Mouse (Mus musculus) liver, embryonic 13.5 days (tissue): ENCODE results near the gene Amacr. TPM values are rescaled to one million over a fixed set of nuclear protein-coding genes. Genes with fewer than 3 reads are reported as not detected.

Experiments used
- ATAC-seq: fragments of 200-750 bp; cut with Nextera tagmentation; 2 replicates; pipeline ENCODE4 v1.8.0; 2017; ENCODE audit warnings: low read depth, mild to moderate bottlenecking, moderate number of reproducible peaks, moderate library complexity
- DNase-seq: peaks from one replicate; pipeline ENCODE4 v3.0.0; 2022
- H3K27ac ChIP-seq: fragments of 300-500 bp; sonication (generic); 2 replicates; pipeline ENCODE4 v1.5.1; 2015; ENCODE audit warnings: moderate library complexity, mild to moderate bottlenecking, inconsistent platforms
- H3K27me3 ChIP-seq: fragments of 300-500 bp; sonication (generic); 2 replicates; pipeline ENCODE4 v1.6.1; 2015; ENCODE audit warnings: mild to moderate bottlenecking, inconsistent platforms
- H3K36me3 ChIP-seq: fragments of 300-500 bp; sonication (generic); 2 replicates; pipeline ENCODE4 v1.6.1; 2015; ENCODE audit warnings: mild to moderate bottlenecking, inconsistent platforms
- H3K4me1 ChIP-seq: fragments of 300-500 bp; sonication (generic); replicated peaks from 2 replicates; pipeline ENCODE4 v1.6.1; 2015; ENCODE audit warnings: inconsistent platforms
- H3K4me2 ChIP-seq: fragments of 300-500 bp; sonication (generic); 2 replicates; pipeline ENCODE4 v1.6.1; 2015; ENCODE audit warnings: inconsistent platforms, mild to moderate bottlenecking, moderate library complexity
- H3K4me3 ChIP-seq: fragments of 300-500 bp; sonication (generic); replicated peaks from 2 replicates; pipeline ENCODE4 v1.5.1; 2015; ENCODE audit warnings: mild to moderate bottlenecking, inconsistent platforms
- H3K9ac ChIP-seq: fragments of 300-500 bp; sonication (generic); 2 replicates; pipeline ENCODE4 v1.6.1; 2015; ENCODE audit warnings: mild to moderate bottlenecking, inconsistent platforms
- H3K9me3 ChIP-seq: fragments of 300-500 bp; sonication (generic); replicated peaks from 2 replicates; pipeline ENCODE4 v1.6.1; 2016; ENCODE audit warnings: inconsistent platforms
- WGBS: fragments of 180-500 bp; shearing (Covaris S2); methylation state at CpG from one replicate; pipeline ENCODE4 v1.1.7; 2015; ENCODE audit not compliant: insufficient replicate concordance; 5-methylcytosine and 5-hydroxymethylcytosine counted together
- polyA plus RNA-seq: library from polyadenylated mRNA; unstranded; fragments of >200 nt; fragmentation: Nextera tagmentation; extraction: Ambion mirVana; gene quantifications from 2 replicates; pipeline ENCODE4 v1.2.1, GENCODE M21; 2015

The Amacr gene
- polyA plus RNA-seq, 1 experiment from 2014 or later, result 14.0 TPM

DNA sequence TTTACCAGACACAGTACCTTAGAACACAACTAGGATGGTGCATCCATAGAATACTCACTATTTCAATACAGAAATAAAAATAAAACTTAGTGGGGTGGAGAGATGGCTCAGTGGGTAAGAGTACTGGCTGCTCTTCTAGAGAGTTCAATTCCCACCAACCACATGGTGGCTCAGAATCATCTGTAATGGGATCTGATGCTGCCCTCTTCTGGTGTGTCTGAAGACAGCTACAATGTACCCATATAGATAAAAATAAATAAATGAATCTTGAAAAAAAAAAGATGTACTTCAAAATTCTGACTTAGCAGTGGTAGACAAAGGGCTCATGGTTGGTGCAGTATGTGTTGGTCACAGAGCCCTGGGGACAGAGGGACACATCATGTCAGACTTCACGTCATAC, 10.0 kb downstream of the Amacr start:
- DNase-seq (no peak), ATAC-seq (no peak)
- H3K9me3 ChIP-seq, result no peaks in the 10 kb centered on the region
- H3K4me2 ChIP-seq, result no peak overlapping the region
- peaks cover 4% of the 10 kb centered on the region for H3K4me1 ChIP-seq
- no peak overlapping the region for H3K9ac ChIP-seq
- no peak overlapping the region for H3K4me3 ChIP-seq
- 79% methylated on average over 1 of the region's 1 CpGs for WGBS
- H3K27me3 ChIP-seq, result no peaks in the 10 kb centered on the region
- H3K27ac ChIP-seq, result no peak overlapping the region
- H3K36me3 ChIP-seq, result peaks cover 5% of the 10 kb centered on the region; the same call in 1 of the 2 replicates

DNA sequence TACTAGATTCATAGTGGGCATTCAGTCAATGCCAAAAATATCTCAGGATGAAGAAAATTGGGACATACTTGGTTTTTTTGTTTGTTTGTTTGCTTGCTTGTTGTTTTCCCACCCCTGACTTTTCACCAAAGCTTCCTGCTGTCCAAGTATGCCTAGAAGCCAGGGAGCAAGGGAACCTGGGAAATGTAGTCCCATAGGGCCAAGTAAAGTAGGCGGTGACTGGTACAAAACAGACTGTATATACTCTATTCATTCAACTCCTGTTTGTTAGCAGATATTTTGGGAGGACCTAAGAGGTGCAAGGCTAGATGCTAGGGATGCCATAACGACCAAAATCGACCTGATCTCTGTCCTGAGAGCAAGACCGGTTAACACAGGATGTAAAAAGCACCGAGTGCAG, 18.3 kb downstream of the Amacr start:
- H3K4me3 ChIP-seq, result no peak overlapping the region
- H3K9ac ChIP-seq, result no peak overlapping the region
- no peaks in the 10 kb centered on the region; the same call in 1 of the 2 replicates for H3K36me3 ChIP-seq
- ATAC-seq (no peak), DNase-seq (no peak)
- H3K9me3 ChIP-seq, result no peaks in the 10 kb centered on the region
- H3K27ac ChIP-seq, result no peak overlapping the region
- H3K27me3 ChIP-seq, result no peaks in the 10 kb centered on the region
- no peaks in the 10 kb centered on the region for H3K4me1 ChIP-seq
- 38% methylated on average over 5 of the region's 5 CpGs for WGBS
- H3K4me2 ChIP-seq, result no peak overlapping the region

DNA sequence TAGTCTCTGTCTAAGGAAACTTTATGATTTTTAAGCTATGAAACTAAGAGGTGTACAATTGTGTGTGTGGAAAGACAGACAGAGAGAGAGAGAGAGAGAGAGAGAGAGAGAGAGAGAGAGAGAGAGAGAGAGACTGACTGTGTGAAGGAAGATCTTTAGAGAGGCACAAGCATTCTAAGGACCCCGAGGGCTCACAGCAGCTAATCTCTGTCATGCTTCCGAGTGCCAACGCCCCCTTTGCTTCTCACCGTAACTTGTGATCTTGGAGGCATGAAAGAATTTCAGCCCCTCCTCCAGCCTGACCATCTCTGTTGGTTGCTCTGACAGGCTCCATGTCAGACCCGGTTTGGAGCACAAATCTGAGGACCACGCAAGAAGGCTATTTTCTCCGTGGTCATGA, 18.9 kb downstream of the Amacr start, which contains the start of gene Slc45a2:
TSS of gene Slc45a2 (plus strand) at position 301 of the 400 bp plus-strand sequence.
- Histone ChIP-seq H3K9ac (no peak within 1 kb of the TSS), H3K4me1 (no peaks in the 10 kb centered on the region), H3K4me2 (no peak within 1 kb of the TSS), H3K9me3 (no peaks in the 10 kb centered on the region), H3K4me3 (no peak within 1 kb of the TSS), H3K27ac (no peak within 1 kb of the TSS), H3K36me3 (no peaks in the 10 kb centered on the region), H3K27me3 (no peaks in the 10 kb centered on the region)
- 60% methylated on average over 7 of the region's 7 CpGs for WGBS
- ATAC-seq (no peak), DNase-seq (no peak)

GRCm38 (mm10) chr15:11003791-11004190, 22.2 kb downstream of the Amacr start:
- H3K9me3 ChIP-seq, result no peaks in the 10 kb centered on the region
- DNase-seq (no peak), ATAC-seq (no peak)
- no peak overlapping the region for H3K9ac ChIP-seq
- H3K27me3 ChIP-seq, result no peaks in the 10 kb centered on the region
- H3K4me1 ChIP-seq, result no peaks in the 10 kb centered on the region
- 76% methylated on average over 4 of the region's 4 CpGs for WGBS
- no peak overlapping the region for H3K4me3 ChIP-seq
- no peak overlapping the region for H3K4me2 ChIP-seq
- H3K27ac ChIP-seq, result no peak overlapping the region
- no peaks in the 10 kb centered on the region for H3K36me3 ChIP-seq

DNA sequence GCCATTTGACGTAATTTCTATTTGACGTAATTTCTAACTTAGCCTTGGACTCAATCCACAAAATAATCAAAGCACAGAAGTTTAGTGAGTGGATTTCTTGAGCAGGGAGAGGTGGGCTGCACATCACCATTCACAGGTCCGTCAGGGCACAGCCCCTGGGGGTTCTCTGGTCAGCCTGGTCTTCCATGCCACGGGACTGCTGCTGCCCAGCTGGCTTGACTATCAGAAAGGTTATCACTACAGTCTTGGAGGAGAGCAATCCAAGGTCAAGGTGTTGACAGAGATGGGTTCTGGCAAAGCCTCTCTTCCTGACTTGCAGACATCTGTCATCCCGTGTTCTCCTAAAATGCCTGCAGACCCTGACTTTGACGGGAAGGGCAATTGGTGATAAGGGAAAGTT, 23.1 kb downstream of the Amacr start:
- no peak overlapping the region for H3K4me3 ChIP-seq
- no peaks in the 10 kb centered on the region for H3K36me3 ChIP-seq

DNA sequence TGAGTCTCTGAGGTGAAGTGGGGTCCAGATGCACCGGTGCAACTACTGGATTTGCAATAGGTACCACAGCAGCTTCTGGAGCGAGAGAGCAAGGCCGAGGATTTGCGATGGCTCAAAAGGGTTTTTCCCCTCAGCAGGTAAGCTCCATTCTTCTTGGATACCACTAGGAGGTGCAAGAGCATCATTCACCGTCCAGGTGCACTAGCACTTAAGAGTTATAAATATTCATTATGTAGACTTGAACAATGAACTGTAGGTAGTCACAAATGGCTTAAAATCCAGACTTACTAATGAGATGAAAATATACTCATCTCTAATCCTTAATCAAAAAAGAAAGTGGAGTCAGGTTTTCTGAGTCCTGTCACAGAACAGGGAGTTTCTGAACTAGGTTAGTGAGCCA, 27.2 kb downstream of the Amacr start:
- H3K9me3 ChIP-seq, result no peaks in the 10 kb centered on the region
- 24% methylated on average over 5 of the region's 5 CpGs for WGBS
- no peak for ATAC-seq
- no peaks in the 10 kb centered on the region for H3K36me3 ChIP-seq
- no peak for DNase-seq
- no peak overlapping the region for H3K4me2 ChIP-seq
- no peaks in the 10 kb centered on the region for H3K27me3 ChIP-seq
- no peaks in the 10 kb centered on the region; the same call in 1 of the 2 replicates for H3K4me1 ChIP-seq
- no peak overlapping the region for H3K4me3 ChIP-seq
- no peak overlapping the region for H3K27ac ChIP-seq
- H3K9ac ChIP-seq, result no peak overlapping the region

More for the DNA sequence above, 23.1 kb downstream of the Amacr start:
- H3K9me3 ChIP-seq, result no peaks in the 10 kb centered on the region
- H3K27ac ChIP-seq, result no peak overlapping the region
- H3K27me3 ChIP-seq, result no peaks in the 10 kb centered on the region
- H3K4me2 ChIP-seq, result no peak overlapping the region
- ATAC-seq (no peak), DNase-seq (no peak)
- no peak overlapping the region for H3K9ac ChIP-seq
- no peaks in the 10 kb centered on the region for H3K4me1 ChIP-seq
- WGBS, result 56% methylated on average over 6 of the region's 6 CpGs

GRCm38 (mm10) chr15:11010976-11011548, 29.5 kb downstream of the Amacr start:
- no peak overlapping the region for H3K9ac ChIP-seq
- ATAC-seq, result peak; percentile 65
- H3K4me3 ChIP-seq, result no peak overlapping the region
- H3K4me1 ChIP-seq, result no peaks in the 10 kb centered on the region; the same call in 1 of the 2 replicates
- WGBS, result 68% methylated on average over 11 of the region's 11 CpGs
- DNase-seq, result no peak
- H3K9me3 ChIP-seq, result no peaks in the 10 kb centered on the region
- H3K27ac ChIP-seq, result peak overlapping the region; percentile 14; the same call in 1 of the 2 replicates
- H3K27me3 ChIP-seq, result no peaks in the 10 kb centered on the region
- H3K36me3 ChIP-seq, result no peaks in the 10 kb centered on the region
- H3K4me2 ChIP-seq, result no peak overlapping the region

GRCm38 (mm10) chr15:11014931-11015330, 33.4 kb downstream of the Amacr start:
- Histone ChIP-seq H3K36me3 (no peaks in the 10 kb centered on the region), H3K9ac (no peak overlapping the region), H3K4me1 (no peaks in the 10 kb centered on the region; the same call in 1 of the 2 replicates), H3K27me3 (no peaks in the 10 kb centered on the region), H3K4me3 (no peak overlapping the region), H3K27ac (no peak overlapping the region), H3K4me2 (no peak overlapping the region), H3K9me3 (no peaks in the 10 kb centered on the region)
- no peak for DNase-seq
- 34% methylated on average over 2 of the region's 2 CpGs for WGBS
- ATAC-seq, result no peak

- Histone ChIP-seq H3K36me3 (no peaks in the 10 kb centered on the region), H3K4me3 (no peak overlapping the region), H3K9ac (no peak overlapping the region), H3K27me3 (no peaks in the 10 kb centered on the region), H3K4me1 (no peaks in the 10 kb centered on the region), H3K9me3 (no peaks in the 10 kb centered on the region), H3K4me2 (no peak overlapping the region), H3K27ac (no peak overlapping the region; the same call in 1 of the 2 replicates)
- 41% methylated on average over 4 of the region's 4 CpGs for WGBS
- ATAC-seq (peak; percentile 71; the same call in 1 of the 2 replicates), DNase-seq (no peak)
Observed at GRCm38 (mm10) chr15:11026801-11027561, 45.4 kb downstream of the Amacr start.

DNA sequence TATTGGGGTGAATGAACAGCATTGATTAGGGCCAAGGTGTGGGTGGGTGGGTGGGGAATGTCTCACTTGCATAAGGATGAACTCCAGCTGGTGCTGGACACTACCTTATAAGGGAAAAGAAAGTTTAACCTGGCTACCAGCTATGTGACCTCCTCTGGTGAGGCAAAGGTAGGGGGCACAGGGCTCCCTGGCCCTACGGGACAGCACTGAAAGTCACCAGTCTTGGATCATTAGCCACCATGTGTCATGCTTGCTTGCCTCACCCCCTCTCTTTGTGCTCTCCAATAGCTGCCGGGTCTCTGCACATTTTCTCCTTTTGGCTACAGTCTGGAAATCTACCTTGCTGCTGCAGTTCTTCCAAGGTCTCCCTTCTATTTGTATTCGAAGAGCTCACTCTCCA, 48.6 kb downstream of the Amacr start:
- no peak for ATAC-seq
- Histone ChIP-seq H3K27me3 (peaks cover 11% of the 10 kb centered on the region), H3K4me3 (no peak overlapping the region), H3K4me1 (no peaks in the 10 kb centered on the region), H3K9ac (no peak overlapping the region), H3K4me2 (no peak overlapping the region), H3K9me3 (no peaks in the 10 kb centered on the region), H3K27ac (no peak overlapping the region), H3K36me3 (no peaks in the 10 kb centered on the region)
- 65% methylated on average over 3 of the region's 3 CpGs for WGBS
- DNase-seq, result no peak

DNA sequence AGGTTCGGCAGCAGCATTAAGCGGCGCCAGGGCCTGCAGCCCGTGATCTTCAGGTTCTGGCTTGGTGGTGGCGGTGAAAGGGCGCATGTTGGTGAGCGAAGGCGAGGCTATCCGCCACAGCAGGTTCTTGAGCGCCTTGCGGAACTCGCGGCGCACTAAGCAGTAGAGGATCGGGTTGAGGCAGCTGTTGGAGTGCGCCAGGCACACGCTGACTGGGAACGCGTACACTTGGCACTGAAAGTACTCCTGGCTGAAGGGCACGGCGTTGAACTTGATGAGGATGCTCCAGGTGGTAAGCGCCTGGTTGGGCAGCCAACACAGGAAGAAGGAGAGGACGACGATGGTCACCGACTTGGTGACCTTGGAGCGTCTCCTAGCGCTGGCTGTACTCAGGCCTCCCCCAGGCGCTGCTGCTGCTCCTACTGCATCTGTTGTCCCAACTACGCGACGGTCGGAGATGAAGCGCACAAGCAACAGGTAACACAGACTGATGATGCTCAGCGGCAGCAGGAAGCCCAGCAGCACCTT, 54.5 kb downstream of the Amacr start:
- no peaks in the 10 kb centered on the region for H3K4me1 ChIP-seq
- H3K9ac ChIP-seq, result no peak overlapping the region
- no peaks in the 10 kb centered on the region for H3K36me3 ChIP-seq
- peak overlapping the region; percentile 56 for H3K4me2 ChIP-seq
- no peak for ATAC-seq
- no peaks in the 10 kb centered on the region for H3K9me3 ChIP-seq
- no peak for DNase-seq
- 9% methylated on average over 34 of the region's 34 CpGs for WGBS
- H3K27ac ChIP-seq, result no peak overlapping the region
- H3K4me3 ChIP-seq, result 0 out of 2 replicates have a peak overlapping the region, but pooled peaks have one; percentile 39
- H3K27me3 ChIP-seq, result peaks cover 41% of the 10 kb centered on the region
